Mouse (Mus musculus) retina, adult 2 months (tissue): ENCODE results near the gene Ets1.

Experiments used
- DNase-seq: peaks from one replicate; pipeline ENCODE4 v3.0.0-alpha.2; 2012; ENCODE audit warnings: low read depth, low spot score

Ets1 gene

GRCm38 (mm10) chr9:32729207-32729606 is 93.2 kb downstream of the Ets1 start:
- DNase-seq: no peak

GRCm38 (mm10) chr9:32730001-32730655 is 94.1 kb downstream of the Ets1 start:
- no peak for DNase-seq

- no peak for DNase-seq
Observed at GRCm38 (mm10) chr9:32730656-32731590, 94.9 kb downstream of the Ets1 start.

- no peak for DNase-seq
Observed at GRCm38 (mm10) chr9:32731787-32732186, 95.8 kb downstream of the Ets1 start.

- no peak for DNase-seq
Observed at GRCm38 (mm10) chr9:32735071-32735470, 99.0 kb downstream of the Ets1 start.

GRCm38 (mm10) chr9:32736051-32736450 is 100.0 kb downstream of the Ets1 start:
- DNase-seq: no peak

GRCm38 (mm10) chr9:32739988-32740387 is 104.0 kb downstream of the Ets1 start:
- DNase-seq: no peak

GRCm38 (mm10) chr9:32740751-32741387 is 104.8 kb downstream of the Ets1 start:
- no peak for DNase-seq

GRCm38 (mm10) chr9:32741681-32742080 is 105.7 kb downstream of the Ets1 start:
- no peak for DNase-seq

GRCm38 (mm10) chr9:32743157-32743556 is 107.1 kb downstream of the Ets1 start:
- DNase-seq: no peak

- no peak for DNase-seq
Observed at GRCm38 (mm10) chr9:32743642-32744161, 107.7 kb downstream of the Ets1 start.

GRCm38 (mm10) chr9:32744288-32744687 is 108.3 kb downstream of the Ets1 start:
- no peak for DNase-seq

GRCm38 (mm10) chr9:32745079-32745763 is 109.2 kb downstream of the Ets1 start:
- no peak for DNase-seq

- no peak for DNase-seq
Observed at GRCm38 (mm10) chr9:32745998-32746397, 110.0 kb downstream of the Ets1 start.

GRCm38 (mm10) chr9:32746615-32747014 is 110.6 kb downstream of the Ets1 start:
- no peak for DNase-seq

- no peak for DNase-seq
Observed at GRCm38 (mm10) chr9:32747624-32748023, 111.6 kb downstream of the Ets1 start.

GRCm38 (mm10) chr9:32748552-32748951 is 112.5 kb downstream of the Ets1 start:
- no peak for DNase-seq

- DNase-seq: no peak
Observed at GRCm38 (mm10) chr9:32749721-32750480, 113.9 kb downstream of the Ets1 start.

GRCm38 (mm10) chr9:32752602-32753001 is 116.6 kb downstream of the Ets1 start:
- no peak for DNase-seq

- no peak for DNase-seq
Observed at GRCm38 (mm10) chr9:32754311-32754710, 118.3 kb downstream of the Ets1 start.

- DNase-seq: no peak
Observed at GRCm38 (mm10) chr9:32756002-32756401, 120.0 kb downstream of the Ets1 start.
